Mouse (Mus musculus) right cerebral cortex, postnatal 4 days (tissue): ENCODE results near the gene Fbxo11.
"Not testable (repeated sequence)": the region's sequence is repeated elsewhere in the genome, so short reads cannot be mapped to it uniquely, and the experiment has no call there.

Experiments
- DNase-seq: peaks from one replicate; pipeline ENCODE4 v3.0.0-alpha.2; 2022

The Fbxo11 gene

DNA sequence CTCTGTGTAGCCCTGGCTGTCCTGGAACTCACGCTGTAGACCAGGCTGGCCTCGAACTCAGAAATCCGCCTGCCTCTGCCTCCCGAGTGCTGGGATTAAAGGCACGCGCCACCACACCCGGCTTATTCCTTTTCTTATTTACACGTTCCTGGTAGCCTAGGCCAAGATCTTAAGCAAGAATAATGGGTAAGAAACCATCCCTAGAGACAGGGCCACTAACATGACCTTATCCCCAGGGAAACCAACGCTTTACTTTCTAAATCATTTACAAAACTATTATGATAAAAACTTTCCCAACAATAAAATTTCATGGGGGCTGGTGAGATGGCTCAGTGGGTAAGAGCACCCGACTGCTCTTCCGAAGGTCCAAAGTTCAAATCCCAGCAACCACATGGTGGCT lies 105.7 kb downstream of the Fbxo11 start:
- not testable (repeated sequence) for DNase-seq

- peak; percentile 16 for DNase-seq
Observed at GRCm38 (mm10) chr17:87958283-87958682, 106.8 kb downstream of the Fbxo11 start.

DNA sequence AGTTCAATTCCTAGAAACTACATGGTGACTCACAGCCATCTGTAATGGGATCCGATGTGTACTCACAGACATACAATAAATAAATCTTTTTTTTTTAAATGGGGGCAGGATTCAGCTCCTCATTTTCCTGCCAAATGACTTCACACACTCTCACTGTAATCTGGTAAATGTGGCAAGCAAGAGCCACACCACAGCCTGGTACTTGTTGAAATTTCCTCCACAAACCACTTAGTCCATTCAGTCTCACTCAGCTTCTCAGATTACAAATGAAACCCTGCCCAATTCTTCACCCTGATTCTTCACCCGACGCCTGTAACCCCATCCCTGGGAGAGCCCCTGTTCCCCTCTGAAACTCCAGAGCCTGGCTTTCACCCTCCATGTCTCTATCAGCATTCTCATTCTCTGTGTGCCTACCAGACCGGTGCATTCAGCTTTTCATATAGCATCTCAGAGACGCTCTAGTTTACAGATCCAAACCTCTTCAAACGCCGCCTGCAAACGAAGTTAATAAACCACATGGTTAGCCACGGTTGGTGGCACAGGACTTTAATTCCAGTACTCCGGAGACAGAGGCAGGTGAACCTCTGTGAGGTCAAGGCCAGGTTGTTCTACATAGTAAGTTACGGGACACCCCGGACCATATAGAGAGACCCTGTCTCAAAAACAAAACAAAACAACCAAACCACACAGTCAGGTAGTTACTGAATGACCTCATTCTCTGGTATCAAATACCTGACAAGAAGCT lies 107.8 kb downstream of the Fbxo11 start:
- DNase-seq = no peak

DNA sequence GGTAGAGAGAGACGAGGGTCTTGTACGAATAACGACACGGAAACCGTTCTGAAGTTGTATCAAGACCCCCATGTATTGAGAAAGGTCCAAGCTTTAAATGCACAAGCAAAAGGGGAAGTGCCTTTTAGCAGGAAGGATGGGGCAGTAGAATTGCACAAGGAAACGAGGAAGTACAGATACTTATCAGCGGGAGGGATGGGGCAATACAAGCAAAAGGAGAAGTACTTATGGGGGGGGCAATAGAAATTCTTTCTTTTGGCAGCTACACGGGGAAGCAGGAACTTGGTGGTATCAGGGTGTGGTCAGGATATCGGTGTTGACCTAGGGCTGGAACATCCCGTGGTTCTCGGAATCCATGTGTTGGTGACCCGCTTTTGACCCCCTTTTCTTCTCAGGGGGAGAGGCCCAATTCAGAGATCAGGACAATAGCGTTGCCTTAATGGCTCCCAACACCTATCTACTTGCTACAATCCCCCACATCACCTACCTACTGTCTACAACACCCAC lies 110.4 kb downstream of the Fbxo11 start:
- not testable (repeated sequence) for DNase-seq

DNA sequence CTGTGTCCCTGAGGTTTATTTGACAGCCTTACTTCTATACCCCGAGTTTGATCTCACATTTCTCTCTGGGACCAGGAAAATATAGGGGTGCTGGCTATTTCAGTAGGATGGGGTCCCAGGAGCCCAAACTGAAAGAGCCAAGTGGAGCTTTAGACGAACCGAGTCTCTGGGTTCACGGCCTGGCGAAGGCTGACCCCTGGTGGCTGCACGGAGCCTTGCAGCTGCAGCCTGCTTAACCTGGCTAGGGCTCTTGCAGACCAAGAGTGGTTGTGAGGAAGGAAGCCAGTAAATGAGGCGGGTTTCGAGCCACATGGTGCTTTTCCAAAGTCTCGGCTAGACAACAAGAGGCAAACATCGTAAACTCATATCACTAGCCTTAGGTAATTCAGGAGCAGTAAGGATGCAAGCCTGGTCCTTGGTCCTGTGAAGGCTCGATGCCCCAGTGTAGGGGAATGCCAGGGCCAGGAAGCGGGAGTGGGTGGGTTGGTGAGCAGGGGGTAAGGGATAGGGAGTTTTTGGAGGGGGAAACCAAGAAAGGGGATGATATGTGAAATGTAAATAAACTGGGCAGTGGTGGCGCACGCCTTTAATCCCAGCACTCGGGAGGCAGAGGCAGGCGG lies 116.0 kb downstream of the Fbxo11 start:
- DNase-seq = peak; percentile 87
